Mouse (Mus musculus): ENCODE data around the gene Zmiz1. TPM values are rescaled to one million over a fixed set of nuclear protein-coding genes. Genes with fewer than 3 reads are reported as not detected.
A peak's percentile ranks its signal among the peaks of the same experiment; 100 is the strongest.

Zmiz1 gene
- polyA plus RNA-seq, 1 experiment from 2014 or later, result 45.8 TPM

GRCm38 (mm10) chr14:25492567-25493279 lies 33.7 kb downstream of the Zmiz1 start:
- WGBS, result 72% methylated on average over 11 of the region's 11 CpGs
- Histone ChIP-seq H3K4me3 (no peak overlapping the region), H3K9me3 (no peaks in the 10 kb centered on the region), H3K36me3 (no peaks in the 10 kb centered on the region), H3K4me1 (peaks cover 100% of the 10 kb centered on the region), H3K27me3 (ENCODE audit: insufficient read depth, poor library complexity, severe bottlenecking) (no peaks in the 10 kb centered on the region), H3K27ac (0 out of 2 replicates have a peak overlapping the region, but pooled peaks have one; percentile 44)
- no peak for DNase-seq (ENCODE audit: low spot score)

GRCm38 (mm10) chr14:25493301-25494241 lies 34.6 kb downstream of the Zmiz1 start:
- peaks cover 100% of the 10 kb centered on the region for H3K4me1 ChIP-seq
- H3K4me3 ChIP-seq, result no peak overlapping the region

GRCm38 (mm10) chr14:25494778-25495177 lies 35.8 kb downstream of the Zmiz1 start:
- H3K27me3 ChIP-seq (ENCODE audit: insufficient read depth, poor library complexity, severe bottlenecking), result no peaks in the 10 kb centered on the region
- 0 out of 2 replicates have a peak overlapping the region, but pooled peaks have one; percentile 60 for H3K27ac ChIP-seq
- no peaks in the 10 kb centered on the region for H3K9me3 ChIP-seq
- H3K4me3 ChIP-seq, result no peak overlapping the region
- WGBS, result 60% methylated on average over 3 of the region's 3 CpGs
- H3K4me1 ChIP-seq, result peaks cover 100% of the 10 kb centered on the region
- DNase-seq (ENCODE audit: low spot score), result no peak
- H3K36me3 ChIP-seq, result no peaks in the 10 kb centered on the region

More at GRCm38 (mm10) chr14:25493301-25494241, 34.6 kb downstream of the Zmiz1 start:
- 79% methylated on average over 22 of the region's 22 CpGs for WGBS
- 0 out of 2 replicates have a peak overlapping the region, but pooled peaks have one; percentile 44 for H3K27ac ChIP-seq
- DNase-seq (ENCODE audit: low spot score), result no peak
- no peaks in the 10 kb centered on the region for H3K9me3 ChIP-seq
- no peaks in the 10 kb centered on the region for H3K27me3 ChIP-seq (ENCODE audit: insufficient read depth, poor library complexity, severe bottlenecking)
- H3K36me3 ChIP-seq, result no peaks in the 10 kb centered on the region

- H3K36me3 ChIP-seq, result no peaks in the 10 kb centered on the region
- H3K4me1 ChIP-seq, result peaks cover 100% of the 10 kb centered on the region
- no peak overlapping the region for H3K4me3 ChIP-seq
- 74% methylated on average over 2 of the region's 2 CpGs for WGBS
- H3K27me3 ChIP-seq (ENCODE audit: insufficient read depth, poor library complexity, severe bottlenecking), result no peaks in the 10 kb centered on the region
- no peak for DNase-seq (ENCODE audit: low spot score)
- H3K9me3 ChIP-seq, result no peaks in the 10 kb centered on the region
- 0 out of 2 replicates have a peak overlapping the region, but pooled peaks have one; percentile 72 for H3K27ac ChIP-seq
These were observed 37.1 kb downstream of the Zmiz1 start for GRCm38 (mm10) chr14:25496116-25496515.

- peaks cover 100% of the 10 kb centered on the region for H3K4me1 ChIP-seq
- no peaks in the 10 kb centered on the region for H3K36me3 ChIP-seq
- peak overlapping the region; percentile 72; the same call in 1 of the 2 replicates for H3K27ac ChIP-seq
- H3K27me3 ChIP-seq (ENCODE audit: insufficient read depth, poor library complexity, severe bottlenecking), result no peaks in the 10 kb centered on the region
- DNase-seq (ENCODE audit: low spot score), result no peak
- WGBS, result 46% methylated on average over 3 of the region's 3 CpGs
- no peaks in the 10 kb centered on the region for H3K9me3 ChIP-seq
- H3K4me3 ChIP-seq, result no peak overlapping the region
These were observed 38.0 kb downstream of the Zmiz1 start for GRCm38 (mm10) chr14:25496989-25497388.

- Histone ChIP-seq H3K27ac (peak overlapping the region; percentile 72; the same call in 1 of the 2 replicates), H3K36me3 (peaks cover under 1% of the 10 kb centered on the region; the same call in 1 of the 2 replicates), H3K27me3 (ENCODE audit: insufficient read depth, poor library complexity, severe bottlenecking) (no peaks in the 10 kb centered on the region), H3K9me3 (no peaks in the 10 kb centered on the region), H3K4me1 (peaks cover 100% of the 10 kb centered on the region), H3K4me3 (no peak overlapping the region)
- 33% methylated on average over 8 of the region's 8 CpGs for WGBS
- DNase-seq (ENCODE audit: low spot score), result no peak
These were observed 38.6 kb downstream of the Zmiz1 start for GRCm38 (mm10) chr14:25497596-25497995.

GRCm38 (mm10) chr14:25498367-25498766 lies 39.4 kb downstream of the Zmiz1 start:
- no peaks in the 10 kb centered on the region for H3K27me3 ChIP-seq (ENCODE audit: insufficient read depth, poor library complexity, severe bottlenecking)
- WGBS, result 51% methylated on average over 7 of the region's 7 CpGs
- DNase-seq (ENCODE audit: low spot score), result no peak
- peak overlapping the region; percentile 72 for H3K27ac ChIP-seq
- peaks cover 100% of the 10 kb centered on the region for H3K4me1 ChIP-seq
- H3K36me3 ChIP-seq, result peaks cover 8% of the 10 kb centered on the region
- no peaks in the 10 kb centered on the region for H3K9me3 ChIP-seq
- H3K4me3 ChIP-seq, result no peak overlapping the region

GRCm38 (mm10) chr14:25499526-25499925 lies 40.5 kb downstream of the Zmiz1 start:
- 72% methylated on average over 3 of the region's 3 CpGs for WGBS
- Histone ChIP-seq H3K9me3 (no peaks in the 10 kb centered on the region), H3K36me3 (peaks cover 19% of the 10 kb centered on the region), H3K27me3 (ENCODE audit: insufficient read depth, poor library complexity, severe bottlenecking) (no peaks in the 10 kb centered on the region), H3K27ac (peak overlapping the region; percentile 72; the same call in 1 of the 2 replicates), H3K4me3 (no peak overlapping the region), H3K4me1 (peaks cover 99% of the 10 kb centered on the region)
- DNase-seq (ENCODE audit: low spot score), result no peak

GRCm38 (mm10) chr14:25500511-25501120 lies 41.6 kb downstream of the Zmiz1 start:
- peak overlapping the region; percentile 67 for H3K27ac ChIP-seq
- WGBS, result 31% methylated on average over 3 of the region's 3 CpGs
- no peak overlapping the region for H3K4me3 ChIP-seq
- H3K36me3 ChIP-seq, result peaks cover 30% of the 10 kb centered on the region
- peaks cover 99% of the 10 kb centered on the region for H3K4me1 ChIP-seq
- no peak for DNase-seq (ENCODE audit: low spot score)
- H3K9me3 ChIP-seq, result no peaks in the 10 kb centered on the region
- no peaks in the 10 kb centered on the region for H3K27me3 ChIP-seq (ENCODE audit: insufficient read depth, poor library complexity, severe bottlenecking)

GRCm38 (mm10) chr14:25501481-25501880 lies 42.5 kb downstream of the Zmiz1 start:
- peak overlapping the region; percentile 56; the same call in 1 of the 2 replicates for H3K27ac ChIP-seq
- peaks cover 39% of the 10 kb centered on the region for H3K36me3 ChIP-seq
- peaks cover 99% of the 10 kb centered on the region for H3K4me1 ChIP-seq
- H3K9me3 ChIP-seq, result no peaks in the 10 kb centered on the region
- H3K4me3 ChIP-seq, result no peak overlapping the region
- no peaks in the 10 kb centered on the region for H3K27me3 ChIP-seq (ENCODE audit: insufficient read depth, poor library complexity, severe bottlenecking)
- DNase-seq (ENCODE audit: low spot score), result no peak
- 92% methylated on average over 5 of the region's 5 CpGs for WGBS

- peaks cover 99% of the 10 kb centered on the region for H3K4me1 ChIP-seq
- no peak overlapping the region for H3K4me3 ChIP-seq
- peaks cover 45% of the 10 kb centered on the region for H3K36me3 ChIP-seq
- DNase-seq (ENCODE audit: low spot score), result no peak
- H3K9me3 ChIP-seq, result no peaks in the 10 kb centered on the region
- no peaks in the 10 kb centered on the region for H3K27me3 ChIP-seq (ENCODE audit: insufficient read depth, poor library complexity, severe bottlenecking)
- WGBS, result 77% methylated on average over 3 of the region's 3 CpGs
- H3K27ac ChIP-seq, result peak overlapping the region; percentile 72
These were observed 43.4 kb downstream of the Zmiz1 start for GRCm38 (mm10) chr14:25502355-25502754.

- DNase-seq (ENCODE audit: low spot score), result no peak
- Histone ChIP-seq H3K9me3 (no peaks in the 10 kb centered on the region), H3K27me3 (ENCODE audit: insufficient read depth, poor library complexity, severe bottlenecking) (no peaks in the 10 kb centered on the region), H3K4me1 (peaks cover 99% of the 10 kb centered on the region), H3K36me3 (peaks cover 56% of the 10 kb centered on the region), H3K27ac (peak overlapping the region; percentile 86; the same call in 1 of the 2 replicates), H3K4me3 (no peak overlapping the region)
- WGBS, result 71% methylated on average over 3 of the region's 3 CpGs
These were observed 45.3 kb downstream of the Zmiz1 start for GRCm38 (mm10) chr14:25504241-25504640.

All from heart, embryonic 10.5 days (tissue).